Mouse (Mus musculus): Measurements from ENCODE around the gene Noc2l. TPM values are rescaled to one million over a fixed set of nuclear protein-coding genes. Genes with fewer than 3 reads are reported as not detected.

Noc2l gene
- polyA plus RNA-seq, 1 experiment from 2014 or later: 47.8 TPM

GRCm38 (mm10) chr4:156224276-156224675, 11.5 kb upstream of the Noc2l start:
- H3K4me3 ChIP-seq (ENCODE audit: low read depth, low read length): no peak overlapping the region
- no peak overlapping the region for H3K27ac ChIP-seq (ENCODE audit: low read depth, low read length)
- no peaks in the 10 kb centered on the region for H3K27me3 ChIP-seq (ENCODE audit: control insufficient read depth, insufficient read depth, low read length)
- ATAC-seq (replicated peaks; ENCODE audit: insufficient number of reproducible peaks, low FRiP score, low TSS enrichment): no peak
- 70% methylated on average over 2 of the region's 2 CpGs for WGBS (ENCODE audit: insufficient replicate concordance)
- no peak overlapping the region for H3K4me2 ChIP-seq
- no peaks in the 10 kb centered on the region; the same call in 1 of the 2 replicates for H3K36me3 ChIP-seq (ENCODE audit: control insufficient read depth, insufficient read depth, low read length)
- H3K9ac ChIP-seq (ENCODE audit: low read depth, low read length): no peak overlapping the region
- peaks cover 11% of the 10 kb centered on the region for H3K4me1 ChIP-seq (ENCODE audit: control insufficient read depth, insufficient read depth, low read length)
- H3K9me3 ChIP-seq (replicated peaks; ENCODE audit: control insufficient read depth, low read length): no peaks in the 10 kb centered on the region

- peak overlapping the region; percentile 19 for H3K4me3 ChIP-seq (ENCODE audit: low read depth, low read length)
- 0 out of 2 replicates have a peak, but pooled peaks have one; percentile 19 for ATAC-seq (replicated peaks; ENCODE audit: insufficient number of reproducible peaks, low FRiP score, low TSS enrichment)
- WGBS (ENCODE audit: insufficient replicate concordance): 31% methylated on average over 18 of the region's 18 CpGs
- no peak overlapping the region for H3K27ac ChIP-seq (ENCODE audit: low read depth, low read length)
- H3K36me3 ChIP-seq (ENCODE audit: control insufficient read depth, insufficient read depth, low read length): peaks cover 21% of the 10 kb centered on the region
- H3K9ac ChIP-seq (ENCODE audit: low read depth, low read length): peak overlapping the region; percentile 34; the same call in 1 of the 2 replicates
- H3K9me3 ChIP-seq (replicated peaks; ENCODE audit: control insufficient read depth, low read length): no peaks in the 10 kb centered on the region
- peak overlapping the region; percentile 55 for H3K4me2 ChIP-seq
- H3K4me1 ChIP-seq (ENCODE audit: control insufficient read depth, insufficient read depth, low read length): peaks cover 11% of the 10 kb centered on the region
- H3K27me3 ChIP-seq (ENCODE audit: control insufficient read depth, insufficient read depth, low read length): no peaks in the 10 kb centered on the region
Observed at GRCm38 (mm10) chr4:156227752-156228392, 7.9 kb upstream of the Noc2l start.

GRCm38 (mm10) chr4:156228393-156229024, 7.3 kb upstream of the Noc2l start:
- Histone ChIP-seq H3K27me3 (ENCODE audit: control insufficient read depth, insufficient read depth, low read length) (no peaks in the 10 kb centered on the region), H3K4me2 (peak overlapping the region; percentile 55), H3K4me3 (ENCODE audit: low read depth, low read length) (peak overlapping the region; percentile 19), H3K4me1 (ENCODE audit: control insufficient read depth, insufficient read depth, low read length) (peaks cover 12% of the 10 kb centered on the region), H3K36me3 (ENCODE audit: control insufficient read depth, insufficient read depth, low read length) (peaks cover 21% of the 10 kb centered on the region), H3K9ac (ENCODE audit: low read depth, low read length) (peak overlapping the region; percentile 34; the same call in 1 of the 2 replicates), H3K9me3 (replicated peaks; ENCODE audit: control insufficient read depth, low read length) (no peaks in the 10 kb centered on the region), H3K27ac (ENCODE audit: low read depth, low read length) (no peak overlapping the region)
- 18% methylated on average over 12 of the region's 12 CpGs for whole genome bisulfite sequencing (ENCODE audit: insufficient replicate concordance)
- ATAC-seq (replicated peaks; ENCODE audit: insufficient number of reproducible peaks, low FRiP score, low TSS enrichment): peak; percentile 37; the same call in 1 of the 2 replicates

GRCm38 (mm10) chr4:156234021-156234501, 1.7 kb upstream of the Noc2l start:
- no peak for ATAC-seq (replicated peaks; ENCODE audit: insufficient number of reproducible peaks, low FRiP score, low TSS enrichment)
- H3K36me3 ChIP-seq (ENCODE audit: control insufficient read depth, insufficient read depth, low read length): peaks cover 27% of the 10 kb centered on the region

GRCm38 (mm10) chr4:156234701-156235213, 1.1 kb upstream of the Noc2l start, which contains the start of gene Plekhn1:
Gene Plekhn1 (minus strand): TSS chr4:156234857.
- H3K9ac ChIP-seq (ENCODE audit: low read depth, low read length): peak within 1 kb of the TSS; percentile 84
- peak within 1 kb of the TSS; percentile 84 for H3K4me2 ChIP-seq
- no peaks in the 10 kb centered on the region for H3K9me3 ChIP-seq (replicated peaks; ENCODE audit: control insufficient read depth, low read length)
- no peaks in the 10 kb centered on the region for H3K27me3 ChIP-seq (ENCODE audit: control insufficient read depth, insufficient read depth, low read length)
- ATAC-seq (replicated peaks; ENCODE audit: insufficient number of reproducible peaks, low FRiP score, low TSS enrichment): peak; percentile 27; the same call in 1 of the 2 replicates
- peak within 1 kb of the TSS; percentile 91 for H3K27ac ChIP-seq (ENCODE audit: low read depth, low read length)
- peak within 1 kb of the TSS; percentile 90 for H3K4me3 ChIP-seq (ENCODE audit: low read depth, low read length)
- H3K36me3 ChIP-seq (ENCODE audit: control insufficient read depth, insufficient read depth, low read length): peaks cover 28% of the 10 kb centered on the region
- H3K4me1 ChIP-seq (ENCODE audit: control insufficient read depth, insufficient read depth, low read length): peaks cover 14% of the 10 kb centered on the region; the same call in 1 of the 2 replicates
- 0% methylated on average over 31 of the region's 48 CpGs for WGBS (ENCODE audit: insufficient replicate concordance)

More at GRCm38 (mm10) chr4:156234021-156234501, 1.7 kb upstream of the Noc2l start:
- peak overlapping the region; percentile 73 for H3K9ac ChIP-seq (ENCODE audit: low read depth, low read length)
- H3K4me2 ChIP-seq: peak overlapping the region; percentile 84
- H3K9me3 ChIP-seq (replicated peaks; ENCODE audit: control insufficient read depth, low read length): no peaks in the 10 kb centered on the region
- H3K4me3 ChIP-seq (ENCODE audit: low read depth, low read length): peak overlapping the region; percentile 90
- 5% methylated on average over 17 of the region's 17 CpGs for WGBS (ENCODE audit: insufficient replicate concordance)
- H3K4me1 ChIP-seq (ENCODE audit: control insufficient read depth, insufficient read depth, low read length): peaks cover 14% of the 10 kb centered on the region; the same call in 1 of the 2 replicates
- H3K27me3 ChIP-seq (ENCODE audit: control insufficient read depth, insufficient read depth, low read length): no peaks in the 10 kb centered on the region
- H3K27ac ChIP-seq (ENCODE audit: low read depth, low read length): 0 out of 2 replicates have a peak overlapping the region, but pooled peaks have one; percentile 19

GRCm38 (mm10) chr4:156235360-156235770, 445 bp upstream of the Noc2l start:
- Histone ChIP-seq H3K27ac (ENCODE audit: low read depth, low read length) (peak overlapping the region; percentile 91), H3K4me1 (ENCODE audit: control insufficient read depth, insufficient read depth, low read length) (peaks cover 14% of the 10 kb centered on the region; the same call in 1 of the 2 replicates), H3K36me3 (ENCODE audit: control insufficient read depth, insufficient read depth, low read length) (peaks cover 26% of the 10 kb centered on the region), H3K4me2 (peak overlapping the region; percentile 84), H3K9me3 (replicated peaks; ENCODE audit: control insufficient read depth, low read length) (no peaks in the 10 kb centered on the region), H3K9ac (ENCODE audit: low read depth, low read length) (peak overlapping the region; percentile 84), H3K27me3 (ENCODE audit: control insufficient read depth, insufficient read depth, low read length) (no peaks in the 10 kb centered on the region), H3K4me3 (ENCODE audit: low read depth, low read length) (peak overlapping the region; percentile 90)
- WGBS (ENCODE audit: insufficient replicate concordance): under 1% methylated on average over 15 of the region's 15 CpGs
- no peak for ATAC-seq (replicated peaks; ENCODE audit: insufficient number of reproducible peaks, low FRiP score, low TSS enrichment)

- ATAC-seq (replicated peaks; ENCODE audit: insufficient number of reproducible peaks, low FRiP score, low TSS enrichment): no peak
- Histone ChIP-seq H3K9ac (ENCODE audit: low read depth, low read length) (peak overlapping the region; percentile 84), H3K36me3 (ENCODE audit: control insufficient read depth, insufficient read depth, low read length) (peaks cover 26% of the 10 kb centered on the region), H3K27ac (ENCODE audit: low read depth, low read length) (peak overlapping the region; percentile 91; the same call in 1 of the 2 replicates), H3K4me3 (ENCODE audit: low read depth, low read length) (peak overlapping the region; percentile 90), H3K9me3 (replicated peaks; ENCODE audit: control insufficient read depth, low read length) (no peaks in the 10 kb centered on the region), H3K27me3 (ENCODE audit: control insufficient read depth, insufficient read depth, low read length) (no peaks in the 10 kb centered on the region), H3K4me1 (ENCODE audit: control insufficient read depth, insufficient read depth, low read length) (peaks cover 14% of the 10 kb centered on the region; the same call in 1 of the 2 replicates), H3K4me2 (peak overlapping the region; percentile 84)
- WGBS (ENCODE audit: insufficient replicate concordance): 30% methylated on average over 55 of the region's 60 CpGs
Observed at GRCm38 (mm10) chr4:156236651-156237447, 1.0 kb downstream of the Noc2l start.

- no peak overlapping the region for H3K4me2 ChIP-seq
- no peak overlapping the region for H3K4me3 ChIP-seq (ENCODE audit: low read depth, low read length)
- H3K27ac ChIP-seq (ENCODE audit: low read depth, low read length): no peak overlapping the region
- no peak overlapping the region for H3K9ac ChIP-seq (ENCODE audit: low read depth, low read length)
- 0 out of 2 replicates have a peak, but pooled peaks have one; percentile 16 for ATAC-seq (replicated peaks; ENCODE audit: insufficient number of reproducible peaks, low FRiP score, low TSS enrichment)
- peaks cover 32% of the 10 kb centered on the region for H3K36me3 ChIP-seq (ENCODE audit: control insufficient read depth, insufficient read depth, low read length)
- H3K9me3 ChIP-seq (replicated peaks; ENCODE audit: control insufficient read depth, low read length): no peaks in the 10 kb centered on the region
- H3K4me1 ChIP-seq (ENCODE audit: control insufficient read depth, insufficient read depth, low read length): peaks cover 3% of the 10 kb centered on the region
- peaks cover 18% of the 10 kb centered on the region for H3K27me3 ChIP-seq (ENCODE audit: control insufficient read depth, insufficient read depth, low read length)
- WGBS (ENCODE audit: insufficient replicate concordance): 48% methylated on average over 11 of the region's 11 CpGs
Observed at GRCm38 (mm10) chr4:156249567-156249966, 13.8 kb downstream of the Noc2l start.

All from heart, embryonic 11.5 days (tissue).